Mouse (Mus musculus) urinary bladder, postnatal 25 days (tissue): ENCODE results near the gene Mrpl1.

Experiments
- DNase-seq: peaks from one replicate; pipeline ENCODE4 v3.0.0; 2022; ENCODE audit warnings: low spot score

Mrpl1 gene

GRCm38 (mm10) chr5:96207531-96207930 is 1.8 kb upstream of the Mrpl1 start:
- DNase-seq, result no peak

GRCm38 (mm10) chr5:96208543-96208942 is 750 bp upstream of the Mrpl1 start:
- no peak for DNase-seq

GRCm38 (mm10) chr5:96209916-96210583 is 757 bp downstream of the Mrpl1 start:
- peak; percentile 86 for DNase-seq

GRCm38 (mm10) chr5:96218648-96219047 is 9.4 kb downstream of the Mrpl1 start:
- DNase-seq, result no peak

DNA sequence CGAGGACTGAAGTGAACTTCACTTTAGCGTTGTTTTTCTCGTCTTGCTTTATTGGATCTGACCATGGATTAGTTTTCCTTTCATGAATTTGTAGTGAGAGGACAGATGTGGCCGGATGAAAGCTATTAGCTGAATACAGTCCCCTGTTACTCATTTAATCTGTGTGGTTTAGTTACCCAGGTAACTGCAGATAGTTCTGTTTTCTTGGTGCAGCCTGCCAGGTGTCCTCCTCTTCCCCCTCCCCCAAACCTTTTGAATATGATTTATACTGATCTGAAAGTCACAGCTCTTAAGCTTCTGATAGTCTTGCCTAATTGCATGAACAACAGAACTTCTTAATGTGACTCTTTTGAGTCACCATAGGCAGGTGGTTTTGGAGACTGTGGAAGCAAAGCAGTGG is 10.2 kb downstream of the Mrpl1 start:
- DNase-seq, result no peak

GRCm38 (mm10) chr5:96221298-96221697 is 12.0 kb downstream of the Mrpl1 start:
- DNase-seq, result no peak

GRCm38 (mm10) chr5:96221812-96222585 is 12.7 kb downstream of the Mrpl1 start:
- no peak for DNase-seq

DNA sequence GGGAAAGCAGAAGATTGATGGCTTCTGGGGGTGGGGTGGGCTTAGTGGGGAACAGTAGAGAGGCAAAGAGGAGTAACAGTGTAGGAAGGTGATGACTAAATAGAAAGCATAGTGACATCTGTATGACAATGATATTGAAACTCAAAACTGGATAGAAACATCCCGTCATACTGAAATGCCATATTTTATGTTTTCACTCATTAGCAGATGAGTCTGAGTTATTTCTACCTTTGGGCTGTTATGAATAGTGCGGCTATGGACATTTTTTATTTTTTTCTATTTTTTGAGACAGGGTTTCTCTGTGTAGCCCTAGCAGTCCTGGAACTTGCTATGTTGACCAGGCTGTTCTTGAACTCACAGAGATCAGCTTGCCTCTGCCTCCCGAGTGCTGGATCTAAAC is 13.7 kb downstream of the Mrpl1 start:
- DNase-seq, result no peak

GRCm38 (mm10) chr5:96226490-96226889 is 17.2 kb downstream of the Mrpl1 start:
- DNase-seq, result no peak

DNA sequence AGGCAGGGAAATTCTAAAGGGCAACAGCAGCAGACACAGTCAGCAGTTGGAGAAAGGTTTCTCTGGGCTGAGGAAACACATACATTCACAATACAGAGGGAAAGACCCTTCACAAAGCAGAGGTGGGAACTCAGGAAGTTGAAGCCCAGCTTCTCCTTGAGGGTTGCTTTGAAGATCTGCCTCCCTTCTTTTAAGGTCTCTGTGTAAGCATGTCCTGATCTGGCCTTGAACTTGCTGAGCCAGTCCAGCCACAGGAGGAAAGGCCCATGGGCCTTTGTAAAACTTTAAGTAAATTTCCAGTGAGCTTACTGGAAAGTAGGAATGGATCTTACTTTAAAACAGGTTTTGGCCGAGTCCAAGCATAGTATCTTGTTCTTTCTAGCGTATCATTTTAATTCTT is 19.7 kb downstream of the Mrpl1 start:
- no peak for DNase-seq

DNA sequence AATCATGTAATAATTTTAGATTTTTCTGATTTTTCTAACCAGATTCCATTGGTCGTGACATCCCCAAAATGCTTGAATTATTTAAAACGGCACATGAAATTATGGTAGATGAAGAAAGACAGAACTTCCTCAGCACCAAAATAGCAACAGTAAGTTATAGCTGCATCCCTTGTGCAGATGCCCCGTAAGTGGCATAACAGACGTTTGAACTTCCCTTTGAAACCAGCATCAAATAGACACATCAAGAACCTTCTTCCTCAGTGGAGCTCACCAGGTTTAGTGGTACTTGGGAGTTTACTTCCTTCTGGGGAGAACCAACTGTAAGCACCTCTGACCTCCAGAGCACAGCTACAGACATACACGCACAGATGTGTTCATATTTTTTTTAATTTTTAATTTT is 29.5 kb downstream of the Mrpl1 start:
- no peak for DNase-seq

DNA sequence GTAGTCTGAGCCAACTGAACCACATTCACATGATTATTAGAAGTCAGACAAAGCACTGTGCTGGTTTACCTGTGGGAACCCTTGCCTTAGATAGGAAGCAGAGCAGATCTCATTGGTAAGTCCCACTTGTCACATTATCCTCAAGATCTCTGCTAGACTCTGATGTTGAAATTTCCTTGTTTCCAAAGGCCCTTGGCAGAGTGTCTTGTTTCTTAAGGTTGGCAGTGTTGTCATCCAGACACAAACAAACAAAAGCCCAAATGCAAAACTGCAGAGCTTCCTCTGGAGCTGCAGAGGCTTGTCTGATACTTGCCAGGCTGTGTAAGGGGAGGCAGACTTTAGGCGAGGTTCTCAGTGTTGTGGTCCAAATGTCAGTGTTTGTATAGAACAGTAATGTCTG is 31.6 kb downstream of the Mrpl1 start:
- DNase-seq, result no peak

GRCm38 (mm10) chr5:96244511-96244910 is 35.2 kb downstream of the Mrpl1 start:
- no peak for DNase-seq

DNA sequence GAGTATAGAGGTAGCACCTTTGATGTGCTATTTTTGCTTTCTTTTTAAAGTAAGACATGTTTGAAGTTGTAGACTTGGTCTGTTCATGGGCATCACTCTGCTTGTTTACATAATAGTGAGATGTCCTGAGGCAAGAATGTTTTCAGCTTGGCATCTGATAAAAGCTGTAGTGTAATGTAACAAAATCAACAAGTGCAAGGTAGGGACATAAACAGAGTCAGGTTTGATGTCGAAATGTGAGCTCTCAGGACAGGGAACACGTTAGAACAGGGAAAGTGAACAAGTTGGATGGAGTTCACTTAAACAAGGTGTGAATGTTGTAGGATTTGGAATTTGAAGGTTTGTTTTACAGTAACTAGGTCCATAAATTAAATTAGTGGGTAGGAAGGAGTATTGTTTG is 44.7 kb downstream of the Mrpl1 start:
- no peak for DNase-seq

DNA sequence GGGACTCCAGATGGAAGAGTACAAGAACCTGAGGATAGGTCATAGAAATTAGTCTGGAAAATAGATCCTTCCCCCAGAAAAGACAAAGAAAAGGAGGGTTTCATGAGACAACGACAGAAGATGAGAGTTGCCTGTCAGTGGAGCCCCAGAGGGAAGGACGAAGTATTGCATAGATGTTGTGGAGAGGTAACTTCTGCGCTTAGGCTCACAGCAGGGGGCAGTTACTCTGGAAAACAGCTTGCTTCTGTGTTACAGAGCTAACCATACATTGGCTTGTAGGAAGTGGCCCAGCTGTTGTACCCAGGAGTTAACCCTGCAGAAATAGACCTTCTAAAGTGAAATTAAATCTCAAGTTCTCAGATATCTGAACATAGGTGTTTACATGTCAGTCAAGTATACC is 45.9 kb downstream of the Mrpl1 start:
- no peak for DNase-seq

DNA sequence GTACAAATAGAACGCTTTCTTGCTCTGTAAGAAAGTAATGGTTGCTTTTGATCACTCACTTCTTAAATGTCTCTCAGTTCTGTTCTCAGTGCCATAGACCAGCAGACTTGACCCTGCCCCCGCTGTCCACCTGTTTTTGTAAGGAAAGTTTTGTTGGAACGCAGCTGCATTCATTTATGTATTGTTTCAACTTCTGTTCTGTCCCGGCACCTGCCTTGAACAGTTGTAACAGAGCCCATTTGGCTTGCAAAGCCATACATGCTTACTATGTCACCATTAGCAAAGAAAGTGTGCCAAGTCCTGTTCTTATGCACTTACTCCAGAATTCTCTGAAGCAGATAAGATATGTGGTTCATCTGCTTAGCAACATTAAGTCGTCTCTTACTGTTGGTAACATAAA is 48.9 kb downstream of the Mrpl1 start:
- DNase-seq, result no peak

DNA sequence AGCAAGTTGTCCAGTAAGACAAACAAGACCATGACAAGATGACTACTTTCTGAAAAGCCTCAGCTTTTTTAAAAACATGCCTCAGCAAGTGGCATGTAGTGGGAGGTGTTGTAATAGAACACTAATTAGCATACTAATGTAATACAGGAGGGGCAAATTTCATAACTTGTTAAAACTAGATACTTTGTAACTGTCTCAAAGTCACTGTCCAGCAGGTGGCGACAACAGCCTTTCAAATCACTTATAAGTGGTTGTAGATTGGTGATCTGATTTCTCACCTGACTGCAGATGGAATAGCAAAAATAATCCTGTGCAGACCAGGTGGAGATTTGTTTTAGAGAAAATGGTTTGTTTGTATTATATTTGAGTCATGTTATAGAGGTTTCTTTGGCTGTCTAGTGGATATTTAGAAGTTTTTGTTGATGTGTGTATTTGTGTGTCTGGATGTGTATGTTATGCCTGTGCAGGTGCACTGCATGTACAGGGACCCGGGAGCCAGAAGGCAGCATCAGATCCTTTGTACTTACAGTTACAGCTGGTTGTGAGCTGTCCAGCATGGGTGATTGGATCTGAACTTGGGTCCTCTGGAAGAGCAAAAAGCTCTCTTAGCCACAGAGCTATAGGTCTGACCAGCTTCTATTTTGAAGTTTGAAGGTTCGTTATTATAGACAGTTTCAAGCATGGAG is 57.9 kb downstream of the Mrpl1 start:
- DNase-seq, result peak; percentile 56

GRCm38 (mm10) chr5:96271070-96271469 is 61.8 kb downstream of the Mrpl1 start:
- DNase-seq, result no peak

GRCm38 (mm10) chr5:96305786-96306185 is 96.5 kb downstream of the Mrpl1 start:
- no peak for DNase-seq

- DNase-seq, result no peak
These were observed 97.0 kb downstream of the Mrpl1 start for GRCm38 (mm10) chr5:96306271-96306670.

DNA sequence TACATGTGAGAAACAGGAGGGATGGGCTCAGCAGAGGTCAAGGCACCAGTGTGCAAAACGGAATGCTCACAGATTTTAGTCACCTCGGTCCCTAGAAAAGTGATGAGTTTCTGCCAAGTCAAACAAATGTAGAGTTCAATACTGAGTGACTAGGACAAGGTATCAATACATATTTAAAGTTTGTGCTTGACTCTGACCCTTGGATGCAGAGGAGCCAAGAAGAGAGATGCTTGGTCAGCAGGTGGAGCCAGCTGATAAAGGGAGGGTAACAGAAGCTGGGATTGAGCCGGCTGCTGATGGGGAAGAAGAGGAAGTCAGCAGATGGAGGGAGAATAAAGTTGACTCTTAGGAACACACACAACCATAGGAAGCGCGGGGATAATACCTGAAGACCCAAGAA is 97.5 kb downstream of the Mrpl1 start:
- DNase-seq, result no peak

GRCm38 (mm10) chr5:96308086-96308485 is 98.8 kb downstream of the Mrpl1 start:
- no peak for DNase-seq

DNA sequence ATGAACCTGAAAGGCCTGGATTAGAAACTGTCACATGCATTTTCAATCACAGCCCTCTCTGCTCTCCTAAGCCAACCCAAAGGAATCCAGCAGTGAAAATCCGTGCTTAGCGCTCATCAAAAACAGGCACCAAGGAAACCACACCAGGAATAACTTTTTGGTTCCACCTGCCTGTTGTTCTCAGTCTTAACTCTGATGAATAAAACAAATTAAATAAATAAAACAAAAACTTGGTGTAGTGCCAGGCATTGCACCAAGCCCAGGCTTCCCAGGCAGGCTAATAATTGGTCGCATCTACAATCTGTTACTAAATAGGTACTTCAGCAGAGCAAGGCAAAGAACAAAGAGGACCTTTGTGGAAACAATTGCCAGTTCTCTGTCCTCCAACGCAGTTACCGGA is 99.4 kb downstream of the Mrpl1 start:
- DNase-seq, result no peak
